Mouse (Mus musculus) lung, postnatal 0 days (tissue): ENCODE measurements around the gene Akap12. TPM values are rescaled to one million over a fixed set of nuclear protein-coding genes. Genes with fewer than 3 reads are reported as not detected.
A peak's percentile ranks its signal among the peaks of the same experiment; 100 is the strongest.

Experiments used
- ATAC-seq: fragments of 200-750 bp; cut with Nextera tagmentation; 2 replicates; pipeline ENCODE4 v1.8.0; 2017; ENCODE audit warnings: moderate library complexity
- DNase-seq: peaks from one replicate; pipeline ENCODE4 v3.0.0-alpha.2; 2016; ENCODE audit warnings: low spot score
- H3K27ac ChIP-seq: fragments of 300-500 bp; sonication (generic); 2 replicates; pipeline ENCODE4 v1.5.1; 2014; ENCODE audit warnings: antibody characterized with exemption, mild to moderate bottlenecking, low read length, mixed read lengths
- H3K27me3 ChIP-seq: fragments of 300-500 bp; sonication (generic); replicated peaks from 2 replicates; pipeline ENCODE4 v1.6.1; 2014; ENCODE audit warnings: low read length, mixed read lengths; ENCODE audit not compliant: insufficient read depth
- H3K36me3 ChIP-seq: fragments of 300-500 bp; sonication (generic); 2 replicates; pipeline ENCODE4 v1.6.1; 2014; ENCODE audit warnings: low read length, mixed read lengths; ENCODE audit not compliant: insufficient read depth
- H3K4me1 ChIP-seq: fragments of 300-500 bp; sonication (generic); 2 replicates; pipeline ENCODE4 v1.6.1; 2014; ENCODE audit warnings: antibody characterized with exemption, low read depth, low read length, mixed read lengths; ENCODE audit not compliant: insufficient read depth
- H3K4me2 ChIP-seq: fragments of 300-500 bp; sonication (generic); replicated peaks from 2 replicates; pipeline ENCODE4 v1.6.1; 2014; ENCODE audit warnings: low read depth, mild to moderate bottlenecking, low read length, moderate library complexity, mixed read lengths
- H3K4me3 ChIP-seq: fragments of 300-500 bp; sonication (generic); 2 replicates; pipeline ENCODE4 v1.5.1; 2014; ENCODE audit warnings: low read depth, low read length
- H3K9ac ChIP-seq: fragments of 300-500 bp; sonication (generic); replicated peaks from 2 replicates; pipeline ENCODE4 v1.6.1; 2014; ENCODE audit warnings: low read depth, mild to moderate bottlenecking
- H3K9me3 ChIP-seq: fragments of 300-500 bp; sonication (generic); 2 replicates; pipeline ENCODE4 v1.6.1; 2016; ENCODE audit warnings: low read length, mixed read lengths
- CTCF ChIP-seq: IDR thresholded peaks from 2 replicates; pipeline ENCODE4 v1.5.1; 2016; ENCODE audit warnings: antibody characterized with exemption, mild to moderate bottlenecking
- EP300 ChIP-seq: IDR thresholded peaks from 2 replicates; pipeline ENCODE4 v1.6.1; 2016; ENCODE audit warnings: antibody characterized with exemption, mild to moderate bottlenecking, control low read depth
- WGBS: fragments of 180-500 bp; shearing (Covaris S2); extraction: QIAGEN DNeasy Blood & Tissue Kit; methylation state at CpG from one replicate; pipeline ENCODE4 v1.1.7; 2014; 5-methylcytosine and 5-hydroxymethylcytosine counted together
- polyA plus RNA-seq: library from polyadenylated mRNA; unstranded; fragments of >200 nt; fragmentation: Nextera tagmentation; extraction: Ambion mirVana; gene quantifications from 2 replicates; pipeline ENCODE4 v1.2.1, GENCODE M21; 2015

The Akap12 gene
- polyA plus RNA-seq, 1 experiment from 2014 or later: 49.7 TPM

- no peak for TF ChIP-seq EP300
- TF ChIP-seq CTCF: no peak
- no peaks in the 10 kb centered on the region for H3K27me3 ChIP-seq
- H3K27ac ChIP-seq: 0 out of 2 replicates have a peak overlapping the region, but pooled peaks have one; percentile 32
- no peak for DNase-seq
- peak; percentile 39 for ATAC-seq
- H3K9me3 ChIP-seq: no peaks in the 10 kb centered on the region
- peak overlapping the region; percentile 65 for H3K4me2 ChIP-seq
- WGBS: 56% methylated on average over 3 of the region's 4 CpGs
- H3K4me1 ChIP-seq: no peaks in the 10 kb centered on the region
- H3K36me3 ChIP-seq: no peaks in the 10 kb centered on the region
- H3K9ac ChIP-seq: no peak overlapping the region
- no peak overlapping the region for H3K4me3 ChIP-seq
These were observed 80.9 kb downstream of the Akap12 start for GRCm38 (mm10) chr10:4347136-4347492.

GRCm38 (mm10) chr10:4347591-4347990 is 81.4 kb downstream of the Akap12 start:
- no peak overlapping the region for H3K27ac ChIP-seq
- H3K9me3 ChIP-seq: no peaks in the 10 kb centered on the region
- H3K36me3 ChIP-seq: no peaks in the 10 kb centered on the region
- H3K9ac ChIP-seq: no peak overlapping the region
- H3K4me2 ChIP-seq: no peak overlapping the region
- H3K27me3 ChIP-seq: no peaks in the 10 kb centered on the region
- no peak overlapping the region for H3K4me3 ChIP-seq
- WGBS: 94% methylated on average over 14 of the region's 14 CpGs
- no peak for DNase-seq
- H3K4me1 ChIP-seq: no peaks in the 10 kb centered on the region
- TF ChIP-seq CTCF (no peak), EP300 (no peak)
- ATAC-seq: no peak

DNA sequence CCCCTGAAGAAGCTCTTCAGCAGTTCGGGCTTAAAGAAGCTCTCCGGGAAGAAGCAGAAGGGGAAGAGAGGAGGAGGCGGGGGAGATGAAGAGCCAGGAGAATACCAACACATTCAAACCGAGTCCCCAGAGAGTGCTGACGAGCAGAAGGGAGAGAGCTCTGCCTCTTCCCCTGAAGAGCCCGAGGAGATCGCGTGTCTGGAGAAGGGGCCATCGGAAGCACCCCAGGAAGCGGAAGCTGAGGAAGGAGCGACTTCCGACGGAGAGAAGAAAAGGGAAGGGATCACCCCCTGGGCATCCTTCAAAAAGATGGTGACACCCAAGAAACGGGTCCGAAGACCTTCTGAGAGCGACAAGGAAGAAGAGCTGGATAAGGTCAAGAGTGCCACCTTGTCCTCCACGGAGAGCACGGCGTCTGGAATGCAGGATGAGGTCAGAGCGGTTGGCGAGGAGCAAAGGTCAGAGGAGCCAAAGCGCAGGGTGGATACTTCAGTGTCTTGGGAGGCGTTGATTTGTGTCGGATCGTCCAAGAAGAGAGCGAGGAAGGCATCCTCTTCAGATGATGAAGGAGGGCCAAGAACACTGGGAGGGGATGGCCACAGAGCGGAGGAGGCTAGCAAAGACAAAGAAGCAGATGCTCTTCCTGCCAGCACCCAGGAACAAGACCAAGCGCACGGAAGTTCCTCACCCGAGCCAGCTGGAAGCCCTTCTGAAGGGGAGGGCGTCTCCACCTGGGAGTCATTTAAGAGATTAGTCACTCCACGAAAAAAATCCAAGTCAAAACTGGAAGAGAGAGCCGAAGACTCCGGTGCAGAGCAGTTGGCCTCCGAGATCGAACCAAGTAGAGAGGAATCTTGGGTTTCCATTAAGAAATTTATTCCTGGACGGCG is 88.4 kb downstream of the Akap12 start:
- H3K4me2 ChIP-seq: no peak overlapping the region
- no peak overlapping the region for H3K9ac ChIP-seq
- ATAC-seq: no peak
- no peaks in the 10 kb centered on the region for H3K27me3 ChIP-seq
- DNase-seq: peak; percentile 68
- 82% methylated on average over 38 of the region's 38 CpGs for WGBS
- no peak overlapping the region for H3K4me3 ChIP-seq
- H3K27ac ChIP-seq: no peak overlapping the region
- TF ChIP-seq CTCF: no peak
- TF ChIP-seq EP300: no peak
- H3K36me3 ChIP-seq: peaks cover 22% of the 10 kb centered on the region; the same call in 1 of the 2 replicates
- H3K4me1 ChIP-seq: no peaks in the 10 kb centered on the region
- H3K9me3 ChIP-seq: no peaks in the 10 kb centered on the region

DNA sequence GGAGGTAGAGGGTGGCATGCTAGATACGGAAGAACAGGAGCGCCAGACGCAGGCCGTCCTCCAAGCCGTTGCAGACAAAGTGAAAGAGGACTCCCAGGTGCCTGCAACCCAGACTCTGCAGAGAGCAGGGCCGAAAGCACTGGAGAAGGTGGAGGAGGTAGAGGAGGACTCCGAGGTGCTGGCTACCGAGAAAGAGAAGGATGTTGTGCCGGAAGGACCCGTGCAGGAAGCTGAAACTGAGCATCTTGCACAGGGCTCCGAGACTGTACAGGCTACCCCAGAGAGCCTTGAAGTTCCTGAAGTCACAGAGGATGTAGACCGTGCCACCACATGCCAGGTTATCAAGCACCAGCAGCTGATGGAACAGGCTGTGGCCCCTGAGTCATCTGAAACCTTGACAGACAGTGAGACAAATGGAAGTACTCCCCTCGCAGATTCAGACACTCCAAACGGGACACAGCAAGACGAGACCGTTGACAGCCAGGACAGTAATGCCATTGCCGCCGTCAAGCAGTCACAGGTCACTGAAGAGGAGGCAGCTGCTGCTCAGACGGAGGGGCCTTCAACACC is 89.8 kb downstream of the Akap12 start:
- Histone ChIP-seq H3K9me3 (no peaks in the 10 kb centered on the region), H3K27ac (no peak overlapping the region), H3K4me3 (no peak overlapping the region), H3K4me2 (no peak overlapping the region), H3K36me3 (peaks cover 22% of the 10 kb centered on the region; the same call in 1 of the 2 replicates), H3K4me1 (no peaks in the 10 kb centered on the region), H3K27me3 (no peaks in the 10 kb centered on the region), H3K9ac (no peak overlapping the region)
- DNase-seq: no peak
- ATAC-seq: no peak
- TF ChIP-seq CTCF: no peak
- no peak for TF ChIP-seq EP300
- WGBS: 85% methylated on average over 19 of the region's 19 CpGs

DNA sequence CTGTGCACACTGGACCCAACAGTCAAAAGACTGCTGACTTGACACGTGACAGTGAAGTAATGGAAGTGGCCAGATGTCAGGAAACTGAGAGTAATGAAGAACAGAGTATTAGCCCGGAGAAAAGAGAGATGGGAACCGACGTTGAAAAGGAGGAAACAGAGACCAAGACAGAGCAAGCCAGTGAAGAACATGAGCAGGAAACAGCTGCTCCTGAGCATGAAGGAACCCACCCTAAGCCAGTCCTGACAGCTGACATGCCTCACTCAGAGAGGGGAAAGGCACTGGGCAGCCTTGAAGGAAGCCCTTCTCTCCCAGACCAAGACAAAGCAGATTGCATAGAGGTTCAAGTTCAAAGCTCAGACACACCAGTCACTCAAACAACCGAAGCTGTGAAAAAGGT is 90.5 kb downstream of the Akap12 start:
- ATAC-seq (no peak), DNase-seq (no peak)
- Histone ChIP-seq H3K4me3 (no peak overlapping the region), H3K27me3 (no peaks in the 10 kb centered on the region), H3K4me1 (no peaks in the 10 kb centered on the region), H3K27ac (no peak overlapping the region), H3K4me2 (no peak overlapping the region), H3K9ac (no peak overlapping the region), H3K9me3 (no peaks in the 10 kb centered on the region), H3K36me3 (peaks cover 22% of the 10 kb centered on the region; the same call in 1 of the 2 replicates)
- no peak for TF ChIP-seq EP300
- no peak for TF ChIP-seq CTCF
- WGBS: 55% methylated on average over 5 of the region's 5 CpGs

DNA sequence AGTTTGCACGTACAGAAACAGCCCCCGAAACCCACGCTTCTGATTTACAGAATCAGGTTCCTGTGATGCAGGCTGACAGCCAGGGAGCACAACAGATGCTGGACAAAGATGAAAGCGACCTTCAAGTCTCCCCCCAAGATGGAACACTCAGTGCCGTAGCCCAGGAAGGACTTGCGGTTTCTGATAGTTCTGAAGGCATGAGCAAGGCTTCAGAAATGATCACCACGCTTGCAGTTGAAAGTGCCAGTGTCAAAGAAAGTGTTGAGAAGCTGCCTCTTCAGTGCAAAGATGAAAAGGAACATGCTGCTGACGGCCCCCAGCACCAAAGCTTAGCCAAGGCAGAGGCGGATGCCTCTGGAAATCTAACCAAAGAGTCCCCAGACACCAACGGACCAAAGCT is 91.3 kb downstream of the Akap12 start:
- no peaks in the 10 kb centered on the region for H3K27me3 ChIP-seq
- TF ChIP-seq EP300 (no peak), CTCF (no peak)
- no peak overlapping the region for H3K4me3 ChIP-seq
- H3K9ac ChIP-seq: no peak overlapping the region
- WGBS: 85% methylated on average over 10 of the region's 10 CpGs
- no peak for ATAC-seq
- no peak overlapping the region for H3K27ac ChIP-seq
- H3K36me3 ChIP-seq: peaks cover 22% of the 10 kb centered on the region; the same call in 1 of the 2 replicates
- no peak for DNase-seq
- no peak overlapping the region for H3K4me2 ChIP-seq
- no peaks in the 10 kb centered on the region for H3K4me1 ChIP-seq
- no peaks in the 10 kb centered on the region for H3K9me3 ChIP-seq
